Mouse (Mus musculus): Measurements from ENCODE around the gene Lrrc74b. TPM values are rescaled to one million over a fixed set of nuclear protein-coding genes. Genes with fewer than 3 reads are reported as not detected.
A peak's percentile ranks its signal among the peaks of the same experiment; 100 is the strongest.

Lrrc74b gene
- total and polyA plus RNA-seq, 3 experiments: 0.03 to 0.33 TPM; not detected in 1

- ATAC-seq (ENCODE audit: extremely low read depth, insufficient number of reproducible peaks, low FRiP score, poor library complexity, severe bottlenecking): no peak
Observed at GRCm38 (mm10) chr16:17583064-17583463, 22.0 kb upstream of the Lrrc74b start, which contains the start of gene Slc7a4. TSS of gene Slc7a4 (minus strand) at chr16:17583214.

DNA sequence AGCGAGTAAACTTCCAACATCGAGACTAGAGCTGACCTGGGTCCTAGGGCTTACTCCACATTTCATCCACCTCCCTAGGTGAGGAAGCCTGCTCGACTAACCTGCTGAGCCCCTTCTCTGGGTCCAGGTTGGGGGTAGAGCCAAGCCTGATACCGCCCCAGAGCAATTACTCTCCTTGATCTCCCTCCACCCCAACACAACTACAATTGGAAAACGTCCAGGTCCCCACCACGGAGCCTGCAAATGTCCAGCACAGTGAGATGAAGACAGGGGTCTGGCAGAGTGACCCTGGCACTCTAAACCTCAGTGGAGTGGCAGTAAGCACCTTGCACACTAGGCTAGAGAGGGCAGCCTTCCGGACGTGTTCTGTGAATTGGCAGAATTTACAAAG is 15.8 kb upstream of the Lrrc74b start:
- ATAC-seq (ENCODE audit: extremely low read depth, insufficient number of reproducible peaks, low FRiP score, poor library complexity, severe bottlenecking) (no peak), DNase-seq (ENCODE audit: low spot score) (no peak)
- peaks cover 35% of the 10 kb centered on the region for H3K27me3 ChIP-seq (ENCODE audit: insufficient read depth, low read length)
- H3K4me1 ChIP-seq (ENCODE audit: insufficient read depth, low read depth, low read length): no peaks in the 10 kb centered on the region
- no peaks in the 10 kb centered on the region for H3K9me3 ChIP-seq (replicated peaks)
- no peak overlapping the region for H3K4me3 ChIP-seq (ENCODE audit: low read depth, low read length)
- TF ChIP-seq GATA2 (IDR thresholded peaks at IDR 0.05; ENCODE audit: borderline replicate concordance, low read depth, low read length) (no peak), GATA1 (IDR thresholded peaks at IDR 0.05; ENCODE audit: borderline replicate concordance, low read length) (no peak), POLR2AphosphoS5 (IDR thresholded peaks at IDR 0.05; ENCODE audit: insufficient replicate concordance, low read depth, low read length) (no peak), TAL1 (conservative IDR thresholded peaks at IDR 0.05; ENCODE audit: low read depth, low read length) (no peak), CTCF (IDR thresholded peaks at IDR 0.05; ENCODE audit: low read depth, low read length) (no peak)
- no peaks in the 10 kb centered on the region for H3K36me3 ChIP-seq (replicated peaks)

More at GRCm38 (mm10) chr16:17583064-17583463, 22.0 kb upstream of the Lrrc74b start, which contains the start of gene Slc7a4:
- no peaks in the 10 kb centered on the region for H3K4me1 ChIP-seq (ENCODE audit: insufficient read depth, low read depth, low read length)
- peaks cover 1% of the 10 kb centered on the region for H3K9me3 ChIP-seq (replicated peaks)
- no peak for DNase-seq (ENCODE audit: low spot score)
- TF ChIP-seq CTCF (IDR thresholded peaks at IDR 0.05; ENCODE audit: low read depth, low read length) (peak; percentile 88), TAL1 (conservative IDR thresholded peaks at IDR 0.05; ENCODE audit: low read depth, low read length) (no peak)
- no peaks in the 10 kb centered on the region for H3K36me3 ChIP-seq (replicated peaks)
- no peak within 1 kb of the TSS for H3K4me3 ChIP-seq (ENCODE audit: low read depth, low read length)
- H3K27me3 ChIP-seq (ENCODE audit: insufficient read depth, low read length): peaks cover 7% of the 10 kb centered on the region

GRCm38 (mm10) chr16:17575870-17576824 is 15.1 kb upstream of the Lrrc74b start:
- ATAC-seq (ENCODE audit: extremely low read depth, insufficient number of reproducible peaks, low FRiP score, poor library complexity, severe bottlenecking): no peak
- Histone ChIP-seq H3K9me3 (replicated peaks) (no peaks in the 10 kb centered on the region), H3K4me3 (ENCODE audit: low read depth, low read length) (no peak overlapping the region), H3K36me3 (replicated peaks) (no peaks in the 10 kb centered on the region), H3K4me1 (ENCODE audit: insufficient read depth, low read depth, low read length) (no peaks in the 10 kb centered on the region), H3K27me3 (ENCODE audit: insufficient read depth, low read length) (peaks cover 35% of the 10 kb centered on the region)
- DNase-seq (ENCODE audit: low spot score): no peak
- no peak for TF ChIP-seq POLR2AphosphoS5 (IDR thresholded peaks at IDR 0.05; ENCODE audit: insufficient replicate concordance, low read depth, low read length)
- no peak for TF ChIP-seq TAL1 (conservative IDR thresholded peaks at IDR 0.05; ENCODE audit: low read depth, low read length)
- no peak for TF ChIP-seq GATA1 (IDR thresholded peaks at IDR 0.05; ENCODE audit: borderline replicate concordance, low read length)
- TF ChIP-seq CTCF (IDR thresholded peaks at IDR 0.05; ENCODE audit: low read depth, low read length): no peak
- TF ChIP-seq GATA2 (IDR thresholded peaks at IDR 0.05; ENCODE audit: borderline replicate concordance, low read depth, low read length): no peak

- Histone ChIP-seq H3K27me3 (ENCODE audit: insufficient read depth, low read length) (peaks cover 71% of the 10 kb centered on the region), H3K9me3 (replicated peaks) (no peaks in the 10 kb centered on the region), H3K4me3 (ENCODE audit: low read depth, low read length) (no peak overlapping the region), H3K4me1 (ENCODE audit: insufficient read depth, low read depth, low read length) (peaks cover 16% of the 10 kb centered on the region), H3K36me3 (replicated peaks) (no peaks in the 10 kb centered on the region)
- ATAC-seq (ENCODE audit: extremely low read depth, insufficient number of reproducible peaks, low FRiP score, poor library complexity, severe bottlenecking) (no peak), DNase-seq (ENCODE audit: low spot score) (no peak)
- TF ChIP-seq TAL1 (conservative IDR thresholded peaks at IDR 0.05; ENCODE audit: low read depth, low read length) (no peak), GATA1 (IDR thresholded peaks at IDR 0.05; ENCODE audit: borderline replicate concordance, low read length) (no peak), CTCF (IDR thresholded peaks at IDR 0.05; ENCODE audit: low read depth, low read length) (no peak), GATA2 (IDR thresholded peaks at IDR 0.05; ENCODE audit: borderline replicate concordance, low read depth, low read length) (no peak), POLR2AphosphoS5 (IDR thresholded peaks at IDR 0.05; ENCODE audit: insufficient replicate concordance, low read depth, low read length) (no peak)
Observed at GRCm38 (mm10) chr16:17566186-17566585, 5.1 kb upstream of the Lrrc74b start.

- H3K27me3 ChIP-seq (ENCODE audit: insufficient read depth, low read length): peaks cover 75% of the 10 kb centered on the region
- ATAC-seq (ENCODE audit: extremely low read depth, insufficient number of reproducible peaks, low FRiP score, poor library complexity, severe bottlenecking): no peak
- H3K36me3 ChIP-seq (replicated peaks): no peaks in the 10 kb centered on the region
- TF ChIP-seq GATA2 (IDR thresholded peaks at IDR 0.05; ENCODE audit: borderline replicate concordance, low read depth, low read length) (no peak), POLR2AphosphoS5 (IDR thresholded peaks at IDR 0.05; ENCODE audit: insufficient replicate concordance, low read depth, low read length) (no peak), GATA1 (IDR thresholded peaks at IDR 0.05; ENCODE audit: borderline replicate concordance, low read length) (no peak), CTCF (IDR thresholded peaks at IDR 0.05; ENCODE audit: low read depth, low read length) (no peak), TAL1 (conservative IDR thresholded peaks at IDR 0.05; ENCODE audit: low read depth, low read length) (no peak)
- H3K9me3 ChIP-seq (replicated peaks): no peaks in the 10 kb centered on the region
- no peak for DNase-seq (ENCODE audit: low spot score)
- H3K4me1 ChIP-seq (ENCODE audit: insufficient read depth, low read depth, low read length): peaks cover 21% of the 10 kb centered on the region
- no peak overlapping the region for H3K4me3 ChIP-seq (ENCODE audit: low read depth, low read length)
Observed at GRCm38 (mm10) chr16:17564771-17565170, 3.7 kb upstream of the Lrrc74b start.

- Histone ChIP-seq H3K4me1 (ENCODE audit: insufficient read depth, low read depth, low read length) (peaks cover 26% of the 10 kb centered on the region), H3K9me3 (replicated peaks) (no peaks in the 10 kb centered on the region), H3K4me3 (ENCODE audit: low read depth, low read length) (no peak overlapping the region), H3K36me3 (replicated peaks) (no peaks in the 10 kb centered on the region), H3K27me3 (ENCODE audit: insufficient read depth, low read length) (peaks cover 78% of the 10 kb centered on the region)
- ATAC-seq (ENCODE audit: extremely low read depth, insufficient number of reproducible peaks, low FRiP score, poor library complexity, severe bottlenecking): no peak
- TF ChIP-seq GATA1 (IDR thresholded peaks at IDR 0.05; ENCODE audit: borderline replicate concordance, low read length) (no peak), TAL1 (conservative IDR thresholded peaks at IDR 0.05; ENCODE audit: low read depth, low read length) (no peak), GATA2 (IDR thresholded peaks at IDR 0.05; ENCODE audit: borderline replicate concordance, low read depth, low read length) (no peak), POLR2AphosphoS5 (IDR thresholded peaks at IDR 0.05; ENCODE audit: insufficient replicate concordance, low read depth, low read length) (no peak), CTCF (IDR thresholded peaks at IDR 0.05; ENCODE audit: low read depth, low read length) (no peak)
- DNase-seq (ENCODE audit: low spot score): no peak
Observed at GRCm38 (mm10) chr16:17564221-17564620, 3.2 kb upstream of the Lrrc74b start.
